Mouse (Mus musculus) CH12.LX (cell line): ENCODE measurements at regions not wholly inside any gene's neighbourhood (a gene's known extent, or its start where the extent isn't known, plus 50 kb on each side); places are given as distances from the start of the nearest gene placed in this dataset.

Experiments used
- DNase-seq: peaks from one replicate; pipeline ENCODE4 v3.0.0-alpha.2; 2013; ENCODE audit errors: extremely low read depth
- H3K27ac ChIP-seq: 2 replicates; pipeline ENCODE4 v1.5.1; 2012; ENCODE audit warnings: low read depth, mild to moderate bottlenecking, control low read depth, moderate library complexity; ENCODE audit not compliant: insufficient read depth
- H3K27me3 ChIP-seq: replicated peaks from 2 replicates; pipeline ENCODE3; 2012; ENCODE audit warnings: inconsistent platforms
- H3K36me3 ChIP-seq, 2 experiments: replicated peaks in 1 of 2; 2 replicates each; pipeline versions ENCODE3 to v1.6.1; 2012; ENCODE audit warnings: inconsistent platforms in 1 of 2, low read length in 1 of 2, mild to moderate bottlenecking in 1 of 2, mixed read lengths in 1 of 2, moderate library complexity in 1 of 2; ENCODE audit not compliant: control insufficient read depth in 1 of 2, insufficient read depth in 1 of 2
- H3K4me1 ChIP-seq, 2 experiments: 2 replicates each; pipeline ENCODE4 v1.6.1; 2012; ENCODE audit warnings: inconsistent platforms in 1 of 2, moderate library complexity in 1 of 2; ENCODE audit not compliant: insufficient read depth in 2 of 2, control insufficient read depth in 1 of 2
- H3K4me2 ChIP-seq: 2 replicates; pipeline ENCODE4 v1.6.1; 2012; ENCODE audit warnings: low read depth, mild to moderate bottlenecking, control low read depth; ENCODE audit not compliant: poor library complexity, insufficient read depth, severe bottlenecking
- H3K4me3 ChIP-seq, 3 experiments: fragments of 150-350 bp in 1 of 3; sonication (generic) in 1 of 3; replicated peaks in 1 of 3; 2 replicates each; pipeline versions ENCODE3 to v1.5.1; 2011 to 2012; ENCODE audit warnings: low read depth in 2 of 3, low read length in 2 of 3, mild to moderate bottlenecking in 2 of 3, moderate library complexity in 2 of 3, control low read depth in 1 of 3, improper control_type of control experiment in 1 of 3, inconsistent platforms in 1 of 3, mixed read lengths in 1 of 3; ENCODE audit not compliant: poor library complexity in 1 of 3
- H3K79me2 ChIP-seq: replicated peaks from 2 replicates; pipeline ENCODE4 v1.6.1; 2012; ENCODE audit warnings: mild to moderate bottlenecking, moderate library complexity; ENCODE audit not compliant: control insufficient read depth, poor library complexity, insufficient read depth, severe bottlenecking; ENCODE audit errors: extremely low read depth
- H3K9ac ChIP-seq: 2 replicates; pipeline ENCODE4 v1.6.1; 2012; ENCODE audit warnings: low read depth, mild to moderate bottlenecking, control low read depth, moderate library complexity; ENCODE audit not compliant: insufficient read depth
- H3K9me3 ChIP-seq: replicated peaks from 2 replicates; pipeline ENCODE3; 2012; ENCODE audit warnings: low read length, inconsistent platforms, mixed read lengths
- CHD2 ChIP-seq: IDR thresholded peaks from 2 replicates; pipeline ENCODE4 v1.6.1; 2011; ENCODE audit warnings: low read length, improper control_type of control experiment
- CTCF ChIP-seq, 2 experiments: IDR thresholded peaks in 1 of 2; conservative IDR thresholded peaks in 1 of 2; 2 replicates each; pipeline ENCODE4 v1.5.1; 2011 to 2012; ENCODE audit warnings: low read depth in 2 of 2, low read length in 2 of 2, improper control_type of control experiment in 1 of 2, inconsistent platforms in 1 of 2, mild to moderate bottlenecking in 1 of 2, moderate library complexity in 1 of 2
- EP300 ChIP-seq: IDR thresholded peaks from 2 replicates; pipeline ENCODE4 v1.6.1; 2011; ENCODE audit warnings: low read length, improper control_type of control experiment
- HCFC1 ChIP-seq: IDR thresholded peaks from 2 replicates; pipeline ENCODE4 v1.6.1; 2012; ENCODE audit warnings: low read depth, mild to moderate bottlenecking, inconsistent platforms, low read length, improper control_type of control experiment
- IRF4 ChIP-seq: IDR thresholded peaks from 2 replicates; pipeline ENCODE4 v1.6.1; 2014; ENCODE audit warnings: low read depth, mild to moderate bottlenecking, inconsistent platforms, low read length, improper control_type of control experiment
- JUND ChIP-seq: conservative IDR thresholded peaks from 2 replicates; pipeline ENCODE4 v1.6.1; 2011; ENCODE audit warnings: low read depth, low read length, improper control_type of control experiment
- KAT2A ChIP-seq: IDR thresholded peaks from 2 replicates; pipeline ENCODE4 v1.6.1; 2012; ENCODE audit warnings: low read length, improper control_type of control experiment, inconsistent platforms; ENCODE audit not compliant: insufficient replicate concordance
- MAFK ChIP-seq: IDR thresholded peaks from 2 replicates; pipeline ENCODE4 v1.6.1; 2011; ENCODE audit warnings: low read length, improper control_type of control experiment; ENCODE audit not compliant: insufficient replicate concordance
- MEF2A ChIP-seq: IDR thresholded peaks from 2 replicates; pipeline ENCODE4 v1.6.1; 2014; ENCODE audit warnings: low read depth, mild to moderate bottlenecking, inconsistent platforms, low read length, improper control_type of control experiment, borderline replicate concordance
- MYC ChIP-seq: IDR thresholded peaks from 2 replicates; pipeline ENCODE4 v1.6.1; 2011; ENCODE audit warnings: low read depth, mild to moderate bottlenecking, improper control_type of control experiment, low read length
- NELFE ChIP-seq: IDR thresholded peaks from 2 replicates; pipeline ENCODE4 v1.6.1; 2011; ENCODE audit warnings: low read depth, low read length, improper control_type of control experiment
- POLR2A ChIP-seq: IDR thresholded peaks from 2 replicates; pipeline ENCODE4 v1.6.1; 2011; ENCODE audit warnings: low read depth, mild to moderate bottlenecking, improper control_type of control experiment, low read length
- RAD21 ChIP-seq: IDR thresholded peaks from 2 replicates; pipeline ENCODE4 v1.6.1; 2011; ENCODE audit warnings: low read depth, mild to moderate bottlenecking, low read length, improper control_type of control experiment, moderate library complexity
- RCOR1 ChIP-seq: conservative IDR thresholded peaks from 2 replicates; pipeline ENCODE4 v1.6.1; 2012; ENCODE audit warnings: low read depth, mild to moderate bottlenecking, inconsistent platforms, low read length, improper control_type of control experiment
- SIN3A ChIP-seq: IDR thresholded peaks from 2 replicates; pipeline ENCODE4 v1.6.1; 2012; ENCODE audit warnings: low read length, improper control_type of control experiment, inconsistent platforms
- SMC3 ChIP-seq: IDR thresholded peaks from 2 replicates; pipeline ENCODE4 v1.6.1; 2011; ENCODE audit warnings: low read depth, low read length, improper control_type of control experiment
- TBP ChIP-seq: conservative IDR thresholded peaks from 2 replicates; pipeline ENCODE4 v1.6.1; 2011; ENCODE audit warnings: low read depth, low read length, improper control_type of control experiment
- TCF12 ChIP-seq: IDR thresholded peaks from 2 replicates; pipeline ENCODE4 v1.6.1; 2014; ENCODE audit warnings: low read depth, mild to moderate bottlenecking, inconsistent platforms, low read length, improper control_type of control experiment
- UBTF ChIP-seq: IDR thresholded peaks from 2 replicates; pipeline ENCODE4 v1.6.1; 2012; ENCODE audit warnings: low read depth, mild to moderate bottlenecking, inconsistent platforms, low read length, improper control_type of control experiment, moderate library complexity
- USF1 ChIP-seq: IDR thresholded peaks from 2 replicates; pipeline ENCODE4 v1.6.1; 2014; ENCODE audit warnings: low read depth, mild to moderate bottlenecking, inconsistent platforms, low read length, improper control_type of control experiment
- USF2 ChIP-seq: conservative IDR thresholded peaks from 2 replicates; pipeline ENCODE4 v1.6.1; 2011; ENCODE audit warnings: low read depth, low read length, improper control_type of control experiment
- ZKSCAN1 ChIP-seq: IDR thresholded peaks from 2 replicates; pipeline ENCODE4 v1.6.1; 2012; ENCODE audit warnings: low read depth, inconsistent platforms, low read length, improper control_type of control experiment, borderline replicate concordance
- ZMIZ1 ChIP-seq: IDR thresholded peaks from 2 replicates; pipeline ENCODE4 v1.6.1; 2012; ENCODE audit warnings: low read depth, mild to moderate bottlenecking, inconsistent platforms, low read length, improper control_type of control experiment
- dilution Hi-C: fragments of 300-500 bp; cut with MboI; formaldehyde crosslinking; loops from 2 replicates; pipeline ENCODE4 v1.14.3; 2020; ENCODE audit warnings: low sequenced_read_pairs; ENCODE audit not compliant: extremely low pct_unique_long_range_greater_than_20kb, extremely low pct_ligation_motif_present
- in situ Hi-C: fragments of 300-500 bp; cut with MboI; formaldehyde crosslinking; loops from 3 replicates; pipeline ENCODE4 v1.14.3; 2019; ENCODE audit warnings: low sequenced_read_pairs, low pct_ligation_motif_present, low pct_unique_long_range_greater_than_20kb, mixed read lengths

- Histone ChIP-seq H3K79me2 (no peaks in the 10 kb centered on the region), H3K9ac (no peak overlapping the region), H3K9me3 (peaks cover 14% of the 10 kb centered on the region), H3K36me3 (no peaks in the 10 kb centered on the region), H3K27ac (no peak overlapping the region), H3K27me3 (no peaks in the 10 kb centered on the region), H3K4me3 (no peak overlapping the region), H3K4me2 (no peak overlapping the region), H3K4me1 (no peaks in the 10 kb centered on the region)
- TF ChIP-seq ZKSCAN1 (no peak), USF2 (no peak), RCOR1 (no peak), ZMIZ1 (no peak), CTCF (conservative IDR thresholded peaks at IDR 0.05 in 1 of 2, IDR thresholded peaks at IDR 0.05 in 1 of 2; ENCODE audit: low read depth in 2 of 2, low read length in 2 of 2) (no peak), IRF4 (no peak), HCFC1 (no peak), EP300 (no peak), RAD21 (no peak), TCF12 (no peak), KAT2A (no peak), MEF2A (no peak), MAFK (no peak)
- DNase-seq: no peak
- dilution Hi-C loops (no loop called here), in situ Hi-C loops (no loop called here)
These were observed 467.2 kb upstream of the Adam34 start for GRCm38 (mm10) chr8:44177016-44177415.

- Histone ChIP-seq H3K9ac (no peak overlapping the region), H3K27ac (no peak overlapping the region), H3K9me3 (peaks cover 27% of the 10 kb centered on the region), H3K27me3 (no peaks in the 10 kb centered on the region), H3K4me2 (no peak overlapping the region), H3K36me3 (no peaks in the 10 kb centered on the region), H3K4me1 (no peaks in the 10 kb centered on the region), H3K79me2 (no peaks in the 10 kb centered on the region), H3K4me3 (no peak overlapping the region)
- no peak for TF ChIP-seq USF1
- dilution Hi-C loops: no loop called here
- DNase-seq: no peak
- in situ Hi-C loops: no loop called here
These were observed 492.4 kb upstream of the Adam34 start for GRCm38 (mm10) chr8:44202228-44202627.

GRCm38 (mm10) chr8:44206391-44207170, 496.7 kb upstream of the Adam34 start:
- Histone ChIP-seq H3K36me3 (no peaks in the 10 kb centered on the region), H3K27me3 (no peaks in the 10 kb centered on the region), H3K4me1 (no peaks in the 10 kb centered on the region), H3K27ac (no peak overlapping the region), H3K79me2 (no peaks in the 10 kb centered on the region), H3K4me3 (no peak overlapping the region), H3K9me3 (peaks cover 23% of the 10 kb centered on the region), H3K4me2 (no peak overlapping the region), H3K9ac (no peak overlapping the region)
- in situ Hi-C loops (no loop called here), dilution Hi-C loops (no loop called here)
- DNase-seq: no peak
- TF ChIP-seq MYC (no peak), CHD2 (no peak), SIN3A (no peak), TCF12 (no peak), MEF2A (no peak), SMC3 (no peak), TBP (no peak), JUND (no peak), POLR2A (no peak), NELFE (no peak), ZKSCAN1 (no peak), UBTF (no peak)
